Mouse (Mus musculus): ENCODE measurements around the gene Ypel1.

Gene Ypel1

DNA sequence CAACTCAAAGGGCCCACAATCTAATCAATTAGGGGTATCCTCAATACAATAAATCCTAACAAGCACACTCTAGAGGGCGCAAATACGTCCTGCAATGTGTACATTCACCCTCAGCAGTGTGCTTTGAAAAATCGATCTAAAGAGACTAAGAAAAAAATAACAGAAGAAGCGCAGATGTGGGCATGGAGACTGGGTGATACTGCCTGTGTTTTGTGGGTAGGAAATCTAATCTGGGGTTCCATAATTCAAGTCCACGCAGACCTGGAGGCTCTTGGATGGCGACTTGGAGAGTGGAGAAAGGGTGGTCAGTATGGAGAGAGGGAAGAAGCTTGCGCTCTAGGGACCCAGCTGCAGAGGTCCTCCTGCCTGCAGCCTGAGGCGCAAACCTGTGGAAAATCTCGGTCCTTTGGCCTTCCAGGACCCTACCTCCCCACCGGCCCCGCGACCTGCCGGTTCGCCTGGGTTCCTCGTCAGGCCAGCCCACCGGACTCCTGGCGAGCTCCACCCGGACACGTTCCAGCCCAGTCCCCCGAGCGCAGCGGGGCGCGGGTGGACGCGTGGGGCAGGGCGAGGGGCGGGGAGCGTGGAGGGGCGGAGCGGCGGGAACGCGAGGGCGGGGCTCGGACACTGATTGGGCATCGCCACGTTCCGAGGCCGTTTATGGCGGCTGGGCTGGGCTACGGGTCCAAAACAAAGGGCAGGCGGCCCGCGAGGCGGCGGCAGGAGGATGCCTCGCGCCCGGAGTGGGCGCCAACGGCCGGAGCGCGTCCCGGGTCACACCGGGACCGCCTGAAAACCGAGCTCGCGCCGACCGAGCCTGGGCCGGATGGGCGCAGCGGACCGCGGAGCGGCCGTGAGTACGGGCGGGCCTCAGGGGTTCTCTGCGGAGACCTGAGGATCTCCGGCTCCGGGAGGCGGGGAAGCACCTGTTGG lies at the start of gene Ypel1:
Ypel1 (plus strand) TSS at position 186 of the 933 bp plus-strand sequence.
- peak; percentile 90 for DNase-seq (ENCODE audit: low read depth, low spot score)

DNA sequence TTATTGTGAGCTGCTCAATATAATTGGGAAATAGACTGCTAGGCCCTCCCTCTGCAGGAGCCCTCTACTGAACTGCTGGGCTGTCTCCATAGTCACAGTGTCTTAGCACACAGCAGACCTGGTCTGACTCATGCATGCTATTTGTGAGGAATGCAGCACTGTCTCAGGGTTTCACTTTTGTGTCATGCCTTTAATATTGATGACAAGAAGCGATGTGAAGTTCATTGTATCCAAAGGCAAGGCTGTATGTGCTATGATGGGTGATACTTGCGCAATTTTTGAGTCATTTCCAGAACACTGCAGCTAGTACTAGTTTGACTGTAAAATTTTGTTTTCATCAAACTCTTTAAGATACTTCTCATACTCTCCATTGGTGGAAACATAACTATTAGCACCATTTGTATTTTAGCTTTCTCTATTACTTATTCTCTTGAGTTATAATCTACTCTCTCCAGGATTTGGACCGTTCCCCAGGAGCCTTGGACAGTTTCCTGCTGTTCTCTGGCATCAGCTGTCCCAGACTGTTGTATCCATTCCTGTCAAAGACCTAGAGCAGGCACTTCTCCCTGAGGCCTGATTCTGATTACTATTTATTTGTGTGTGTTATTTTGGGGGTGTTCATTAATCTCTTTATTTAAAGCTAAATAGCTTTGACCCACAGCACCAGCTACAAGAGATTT lies 44.9 kb upstream of the Ypel1 start:
- DNase-seq (ENCODE audit: low read depth, low spot score): peak; percentile 71

DNA sequence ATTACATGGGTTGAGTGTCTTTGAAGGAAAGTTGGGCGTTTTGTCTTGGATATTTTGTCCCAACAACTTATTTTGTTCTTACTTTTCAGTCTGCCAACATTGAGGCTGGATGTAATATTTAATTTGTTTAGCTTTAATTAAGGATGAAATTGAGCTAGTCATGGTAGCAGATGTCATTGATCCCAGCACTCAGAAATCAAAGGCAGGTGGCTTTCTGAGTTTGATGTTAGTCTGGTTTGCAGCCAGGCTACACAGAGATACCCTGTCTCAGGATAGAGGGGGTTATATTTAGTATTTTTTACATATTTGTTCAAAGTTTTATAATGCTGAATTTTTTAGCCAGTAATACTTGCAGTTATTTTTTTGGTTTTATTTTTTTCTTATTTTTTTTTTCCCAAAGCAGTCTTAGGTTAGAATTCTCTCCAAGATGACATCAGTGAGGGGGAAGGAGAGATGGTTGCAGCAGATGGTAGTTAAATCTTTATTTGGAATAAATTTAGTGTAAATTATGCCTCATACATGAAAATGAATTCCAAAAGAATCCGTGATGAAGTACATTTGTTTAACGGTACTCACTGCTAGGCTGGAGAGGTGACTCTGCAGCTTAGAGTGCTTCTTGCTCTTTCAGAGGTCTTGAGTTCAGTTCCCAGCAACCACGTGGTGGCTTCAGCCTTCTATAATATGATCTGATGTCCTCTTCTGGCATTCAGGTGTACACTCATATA lies 39.4 kb upstream of the Ypel1 start:
- DNase-seq (ENCODE audit: low read depth, low spot score): peak; percentile 76

DNA sequence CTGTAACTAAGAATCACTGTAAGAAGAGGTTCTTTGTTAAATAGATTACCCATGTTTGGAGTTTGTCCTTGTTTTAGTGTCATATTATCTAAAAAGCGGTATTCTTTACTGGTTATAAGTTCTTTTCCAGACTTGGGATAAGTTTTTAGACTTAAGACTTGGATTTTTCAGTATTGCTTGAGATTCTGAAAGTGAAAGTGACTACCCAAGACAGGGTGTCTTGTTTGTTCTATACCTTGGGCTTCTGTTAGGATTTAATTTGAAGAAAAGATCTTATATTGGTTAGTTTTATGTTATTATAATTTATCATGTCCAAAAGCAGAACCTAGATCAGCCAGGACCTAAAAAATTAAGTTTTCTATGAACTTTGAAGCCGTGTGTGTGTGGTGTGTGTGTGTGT lies 35.7 kb upstream of the Ypel1 start:
- DNase-seq (ENCODE audit: low read depth, low spot score): no peak

DNA sequence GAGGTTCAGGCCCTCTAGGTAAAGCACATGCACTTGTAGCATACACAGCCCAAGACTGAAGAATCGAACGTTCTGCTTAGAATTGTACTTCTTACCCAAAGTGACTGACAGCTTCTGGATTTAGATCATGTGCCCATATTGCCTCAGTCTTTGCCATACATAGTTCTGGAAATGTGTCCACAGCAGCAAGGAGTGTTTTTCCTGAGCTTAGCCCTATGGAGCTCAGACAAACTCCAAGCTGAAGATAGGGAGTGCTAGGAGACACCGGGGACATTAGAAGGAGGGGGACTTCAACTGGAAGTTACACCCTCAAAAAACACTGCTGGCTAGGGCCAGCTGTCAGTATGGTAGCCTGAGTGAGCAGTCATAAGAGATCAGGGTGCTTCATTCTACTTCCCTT lies 28.8 kb upstream of the Ypel1 start:
- DNase-seq (ENCODE audit: low read depth, low spot score): no peak

DNA sequence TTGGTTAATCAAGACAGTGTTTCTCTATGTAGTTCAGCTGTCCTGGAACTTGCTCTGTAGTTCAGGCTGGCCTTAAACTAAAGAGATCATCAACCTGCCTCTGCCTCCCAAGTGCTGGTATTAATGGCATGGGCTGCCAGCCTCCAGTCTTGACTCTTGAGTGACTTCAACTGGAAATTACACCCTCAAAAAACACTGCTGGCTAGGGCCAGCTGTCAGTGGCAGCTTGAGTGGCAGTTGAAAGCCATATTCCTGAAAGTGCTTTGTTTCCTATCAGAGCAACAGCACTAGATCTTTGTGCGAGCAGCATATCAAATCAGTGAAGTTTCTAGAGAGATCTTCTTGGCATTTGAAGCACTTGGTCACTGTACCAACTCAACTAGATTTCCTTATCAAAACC lies 28.1 kb upstream of the Ypel1 start:
- no peak for DNase-seq (ENCODE audit: low read depth, low spot score)

DNA sequence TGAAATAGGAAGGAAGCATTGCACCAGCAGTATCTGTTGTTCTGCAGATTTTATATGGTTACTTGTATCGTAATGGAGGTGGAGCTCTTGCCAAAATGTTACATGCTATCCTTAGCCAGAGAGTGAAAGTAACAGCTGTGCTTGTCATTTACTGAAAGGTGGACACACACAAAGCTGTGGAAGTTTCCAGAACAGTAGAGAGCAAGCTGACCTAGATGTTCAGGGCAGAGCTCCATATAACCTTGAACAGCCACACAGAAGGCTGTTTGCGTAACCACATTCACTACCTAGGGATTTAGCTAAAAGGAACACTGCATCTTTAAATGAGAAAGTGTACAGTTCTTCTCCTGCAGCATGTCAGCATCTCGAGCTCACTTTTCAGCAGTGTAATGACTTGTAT lies 25.2 kb upstream of the Ypel1 start:
- peak; percentile 76 for DNase-seq (ENCODE audit: low read depth, low spot score)

DNA sequence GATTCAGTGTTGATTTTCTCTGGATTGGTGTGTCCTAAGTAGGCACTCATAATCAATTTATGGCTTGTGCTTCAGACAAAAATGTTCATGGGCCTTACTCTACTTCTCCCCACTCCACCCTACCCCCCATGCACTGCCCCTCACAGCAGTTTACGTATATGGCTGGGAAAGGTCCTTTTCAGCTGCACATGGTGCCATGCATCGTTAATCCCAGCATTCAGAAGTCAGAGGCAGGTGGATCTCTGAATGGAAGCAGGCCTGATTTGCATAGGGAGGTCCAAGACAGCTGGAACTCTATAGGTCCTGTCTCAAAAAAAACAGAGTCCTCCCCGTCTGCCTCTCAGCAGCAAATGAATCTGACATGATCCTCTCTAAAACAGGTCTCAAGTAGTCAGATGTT lies 24.2 kb upstream of the Ypel1 start:
- DNase-seq (ENCODE audit: low read depth, low spot score): no peak

DNA sequence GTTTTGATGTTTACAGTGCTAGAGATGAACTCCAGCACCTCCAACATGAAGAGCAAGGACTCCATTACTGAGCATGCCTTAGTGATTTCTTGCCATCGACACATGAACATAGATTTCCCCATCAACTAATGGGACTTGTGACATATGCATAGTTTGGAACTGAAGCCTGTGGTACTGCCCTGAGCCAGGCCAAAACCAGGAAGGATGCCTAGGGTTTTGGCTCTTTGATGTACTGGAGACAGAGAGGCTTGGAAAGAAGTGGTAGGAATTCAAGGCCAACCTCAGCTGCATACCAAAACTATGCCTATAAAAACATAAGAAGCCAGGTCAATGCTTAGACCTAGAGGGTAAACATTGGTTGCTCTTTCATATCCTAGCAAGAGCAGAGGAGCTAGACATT lies 19.6 kb upstream of the Ypel1 start:
- no peak for DNase-seq (ENCODE audit: low read depth, low spot score)

DNA sequence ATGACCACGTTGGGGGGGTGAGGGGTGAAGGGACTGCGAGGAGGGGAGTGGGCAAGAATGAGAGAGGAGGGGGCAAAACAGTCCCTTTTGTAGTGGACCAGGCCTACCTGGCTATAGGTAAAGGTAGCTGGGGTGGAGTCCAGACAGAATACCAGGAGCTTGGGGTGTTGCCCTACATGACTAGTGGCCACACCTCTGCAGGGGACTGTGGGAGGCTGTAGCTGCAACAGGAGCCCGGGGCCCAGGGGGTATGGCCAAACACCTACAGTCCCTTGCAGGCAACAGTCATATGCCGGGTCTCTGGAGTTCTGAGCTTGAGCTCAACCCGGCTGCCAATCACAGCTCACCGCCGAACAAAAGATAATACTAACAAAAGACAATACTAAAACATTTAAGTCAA lies 17.4 kb upstream of the Ypel1 start:
- no peak for DNase-seq (ENCODE audit: low read depth, low spot score)

DNA sequence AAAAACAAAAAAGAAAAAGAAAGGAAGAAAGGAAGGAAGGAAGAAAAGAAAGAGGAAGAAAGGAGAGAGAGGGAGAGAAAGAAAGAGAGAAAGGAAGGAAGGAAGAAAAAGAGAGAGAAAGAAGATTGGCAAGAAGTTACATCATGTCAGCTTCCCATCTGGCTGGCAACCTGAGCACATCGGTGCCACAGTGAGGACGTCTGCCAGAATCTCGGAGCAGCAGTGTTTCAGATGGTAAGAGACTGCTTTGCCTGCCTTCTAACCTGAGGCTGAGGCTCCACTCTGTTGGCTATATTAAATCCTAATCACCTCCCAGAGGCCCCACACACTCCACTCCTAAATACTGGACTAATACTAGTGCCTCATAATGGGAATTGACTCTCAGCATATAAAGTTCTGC lies 15.6 kb upstream of the Ypel1 start:
- DNase-seq (ENCODE audit: low read depth, low spot score): peak; percentile 60

DNA sequence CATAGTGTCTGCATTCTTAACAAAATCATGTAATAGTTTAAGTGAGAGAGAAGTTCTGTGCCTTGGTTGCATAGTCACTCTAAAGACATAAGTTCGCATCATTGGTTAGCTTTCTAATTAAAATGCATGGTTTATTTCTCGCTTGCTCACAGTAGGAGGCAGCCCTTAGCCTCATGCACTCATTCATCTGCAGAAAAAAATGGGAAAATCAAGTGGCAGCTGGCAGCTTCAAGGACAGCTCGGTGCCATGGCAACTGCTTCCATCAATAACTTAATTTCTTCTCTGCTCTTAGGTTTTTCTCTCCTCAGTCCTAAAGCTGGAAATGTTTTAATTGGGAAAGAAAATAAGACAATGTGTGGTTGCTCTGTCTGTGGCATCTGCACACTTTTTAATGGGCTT lies 13.9 kb upstream of the Ypel1 start:
- peak; percentile 83 for DNase-seq (ENCODE audit: low read depth, low spot score)

DNA sequence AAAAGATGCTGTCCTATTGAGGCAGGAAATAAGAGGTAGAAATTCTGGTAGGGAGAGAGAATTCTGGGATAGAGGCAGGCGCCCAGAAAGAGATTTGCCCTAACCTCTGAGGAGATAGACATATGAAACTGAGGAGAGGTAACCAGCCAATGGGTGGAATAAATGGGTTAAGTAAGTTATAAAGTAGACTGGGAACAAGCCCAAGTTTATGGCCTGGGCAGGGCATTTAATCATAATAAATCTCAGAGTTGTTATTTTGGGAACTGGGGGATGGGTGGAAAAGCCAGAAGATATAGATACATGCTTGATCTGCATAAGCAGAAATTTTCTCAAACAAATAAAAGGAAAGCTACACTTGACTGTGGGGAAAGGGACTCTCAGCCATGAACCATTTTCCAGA lies 7.2 kb upstream of the Ypel1 start:
- no peak for DNase-seq (ENCODE audit: low read depth, low spot score)

DNA sequence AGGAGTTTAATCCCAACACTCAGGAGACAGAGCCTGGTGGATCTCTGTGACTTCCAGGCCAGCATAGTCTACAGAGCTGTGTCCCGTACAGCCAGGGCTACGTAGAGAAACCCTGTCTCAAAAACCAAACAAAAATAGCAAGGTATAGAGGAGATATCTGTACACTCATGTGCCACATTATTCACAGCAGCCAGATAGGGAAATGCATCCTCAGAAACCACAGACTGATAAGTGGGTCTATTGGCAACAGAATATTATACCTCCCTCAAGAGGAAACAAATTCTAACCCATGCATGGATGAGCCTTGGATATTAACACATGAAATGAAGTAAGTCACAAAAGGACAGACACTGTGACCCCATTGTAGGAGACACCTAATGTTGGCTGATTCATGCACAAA lies 1.9 kb upstream of the Ypel1 start:
- DNase-seq (ENCODE audit: low read depth, low spot score): no peak

DNA sequence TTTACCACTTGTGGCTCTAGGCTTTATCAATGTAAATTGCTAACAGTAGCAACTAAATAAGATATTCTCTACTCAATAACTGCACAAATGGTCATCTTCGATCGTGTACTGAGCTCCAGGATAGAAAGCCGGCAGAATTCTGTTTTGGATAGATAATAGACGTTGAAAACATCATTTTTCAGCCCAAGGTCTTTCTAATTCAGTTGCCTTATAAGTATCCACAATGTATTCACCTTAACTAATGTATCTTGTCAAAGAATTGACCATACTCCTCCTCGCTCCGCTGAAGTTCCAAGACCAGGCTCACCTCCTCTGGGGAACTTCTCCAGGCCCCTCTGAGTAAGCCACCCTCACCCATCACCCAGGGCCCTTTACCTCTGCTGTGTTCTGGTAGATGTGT lies 1.2 kb downstream of the Ypel1 start:
- DNase-seq (ENCODE audit: low read depth, low spot score): no peak

DNA sequence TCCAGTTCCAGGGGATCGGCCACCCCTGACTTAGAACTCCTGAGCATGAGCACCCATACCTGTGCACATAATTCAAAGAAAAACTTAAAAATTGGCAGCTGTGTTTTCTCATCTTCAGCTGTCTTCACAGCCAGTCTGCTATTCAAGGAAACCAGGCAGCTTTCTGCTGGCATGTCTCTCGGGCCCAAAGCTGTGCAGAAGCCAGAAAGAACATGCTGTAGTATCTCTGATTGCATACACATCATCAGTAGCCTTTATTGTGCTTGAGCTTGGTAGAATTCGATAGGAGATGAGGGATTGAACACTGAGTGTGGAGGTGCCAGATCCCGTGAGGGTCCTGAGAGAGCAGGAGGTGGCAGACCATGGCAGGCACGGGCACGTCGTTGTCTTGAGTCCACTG lies 3.5 kb downstream of the Ypel1 start:
- peak; percentile 67 for DNase-seq (ENCODE audit: low read depth, low spot score)

DNA sequence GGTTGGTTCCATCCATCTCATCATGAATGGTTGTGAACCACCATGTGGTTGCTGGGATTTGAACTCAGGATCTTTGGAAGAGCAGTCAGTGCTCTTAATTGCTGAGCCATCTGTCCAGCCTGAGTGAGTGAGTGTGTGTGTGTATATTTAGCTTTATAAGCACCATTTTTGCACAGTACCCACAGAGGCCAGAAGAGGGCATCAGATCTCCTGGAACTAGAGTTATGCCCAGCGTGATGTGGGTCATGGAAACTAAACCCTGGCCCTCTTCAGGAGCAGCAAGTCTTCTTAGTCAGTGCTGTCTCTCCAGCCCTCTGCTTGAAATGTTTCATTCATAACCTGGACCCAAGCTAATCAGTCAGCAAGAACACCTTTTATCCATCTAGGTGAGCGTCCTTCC lies 6.8 kb downstream of the Ypel1 start:
- no peak for DNase-seq (ENCODE audit: low read depth, low spot score)

DNA sequence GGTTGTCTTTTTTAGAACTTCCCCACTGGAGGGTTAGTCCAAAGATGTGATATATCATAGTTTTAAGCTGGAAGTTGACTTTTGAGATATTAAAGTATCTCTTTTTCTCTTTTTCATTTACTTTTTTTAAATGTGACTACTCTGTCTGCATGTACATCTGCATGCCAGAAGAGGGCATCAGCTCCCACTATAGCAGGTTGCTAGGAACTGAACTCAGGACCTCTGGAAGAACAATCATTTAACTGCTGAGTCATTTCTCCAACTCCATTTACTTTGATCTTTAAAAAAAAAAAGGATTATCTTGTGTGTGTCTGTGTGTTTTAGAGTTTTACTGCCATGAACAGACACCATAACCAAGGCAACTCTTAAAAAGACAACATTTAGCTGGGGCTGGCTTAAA lies 7.4 kb downstream of the Ypel1 start:
- DNase-seq (ENCODE audit: low read depth, low spot score): no peak

DNA sequence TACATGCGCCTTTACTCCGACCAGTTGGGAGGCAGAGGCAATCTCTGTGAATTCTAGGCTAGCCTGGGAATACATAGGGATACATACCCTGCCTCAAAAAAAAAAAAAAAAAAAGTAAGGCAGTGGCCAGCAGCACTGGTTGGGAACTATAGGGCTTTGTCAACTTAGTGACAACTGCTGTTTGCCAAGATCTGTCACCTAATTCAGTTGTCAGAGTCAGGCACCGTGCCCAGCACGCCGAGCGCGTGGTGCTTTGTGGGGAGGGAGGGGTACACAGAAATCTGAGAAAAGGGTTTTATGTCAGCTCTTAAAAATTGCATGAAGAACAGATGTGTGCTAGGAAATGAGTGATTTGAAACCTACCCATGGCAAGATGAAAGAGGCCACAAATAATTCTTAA lies 8.6 kb downstream of the Ypel1 start:
- peak; percentile 60 for DNase-seq (ENCODE audit: low read depth, low spot score)

DNA sequence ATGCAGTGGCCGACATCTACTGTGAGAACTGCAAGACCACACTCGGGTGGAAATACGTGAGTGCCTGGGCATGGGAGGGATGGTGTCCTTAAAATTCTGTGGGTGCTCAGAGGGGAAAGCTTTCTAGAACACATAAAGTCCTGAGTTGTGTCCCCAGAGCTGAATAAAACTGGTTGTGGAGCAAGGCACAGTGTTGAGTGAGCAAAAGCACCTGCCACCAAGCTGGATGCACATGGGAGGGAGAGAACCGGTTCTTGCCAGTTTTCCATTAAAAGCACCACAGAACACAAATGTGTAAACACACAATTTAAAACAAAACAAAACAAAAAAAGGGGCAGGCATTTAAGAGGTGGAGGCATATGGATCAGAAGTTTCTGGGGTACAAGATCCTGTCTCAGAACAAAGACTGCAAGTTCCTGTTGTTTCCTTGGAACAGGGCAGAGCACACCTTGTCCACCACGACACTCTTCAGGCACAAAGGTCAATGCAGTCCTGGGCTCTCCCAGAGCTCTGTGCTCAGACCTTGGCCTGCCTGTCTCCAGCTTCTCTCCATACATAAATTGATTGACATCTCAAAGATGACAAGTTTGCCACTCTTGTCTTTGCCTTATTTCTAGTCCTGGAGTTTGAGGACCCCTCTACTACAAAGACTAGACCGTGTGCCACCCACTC lies 12.8 kb downstream of the Ypel1 start:
- no peak for DNase-seq (ENCODE audit: low read depth, low spot score)

DNA sequence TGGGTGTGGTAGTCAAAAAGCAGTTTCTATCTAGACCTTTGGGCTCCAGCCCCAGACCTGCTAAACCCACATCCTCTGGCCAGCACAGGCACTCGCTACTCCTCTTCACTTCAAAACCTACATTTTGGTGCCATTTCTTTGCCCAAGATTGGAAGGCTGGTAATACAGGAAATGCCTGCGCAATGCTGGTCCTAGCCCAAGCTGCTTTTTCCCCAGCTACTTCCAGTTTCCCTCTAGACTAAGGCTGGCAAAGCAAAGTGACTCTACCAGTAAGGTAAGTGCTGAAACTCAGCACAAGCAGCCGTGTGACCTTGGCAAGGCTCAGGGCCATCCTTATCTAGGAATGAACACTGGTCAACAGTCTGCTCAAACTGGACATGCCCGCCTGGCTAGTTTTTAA lies 16.1 kb downstream of the Ypel1 start:
- DNase-seq (ENCODE audit: low read depth, low spot score): no peak

DNA sequence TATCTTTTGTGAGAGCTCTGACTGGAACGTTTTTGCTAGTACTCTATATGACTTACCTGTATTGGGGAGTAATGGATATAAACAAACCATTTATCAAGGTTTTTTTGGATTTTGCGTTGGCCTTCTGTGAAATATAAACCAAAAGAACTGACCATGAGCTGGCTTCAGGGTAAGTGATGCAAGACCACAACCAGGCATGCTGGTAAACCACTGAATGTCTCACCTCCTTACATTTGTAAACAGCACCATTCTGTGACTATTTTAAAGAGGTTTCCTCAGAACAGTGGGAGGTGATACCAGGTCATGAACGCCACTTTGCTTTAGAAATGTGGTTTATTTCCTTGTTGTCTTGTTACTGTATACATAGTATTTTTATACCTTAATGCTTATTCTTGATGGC lies 16.7 kb downstream of the Ypel1 start:
- DNase-seq (ENCODE audit: low read depth, low spot score): no peak

All from brain, adult 2 months (tissue).